Mouse (Mus musculus) retina, embryonic 14.5 days (tissue): ENCODE results near the gene Homer2.

Experiments used
- DNase-seq: peaks from one replicate; pipeline ENCODE4 v3.0.0-alpha.2; 2015; ENCODE audit warnings: low spot score

Gene Homer2

DNA sequence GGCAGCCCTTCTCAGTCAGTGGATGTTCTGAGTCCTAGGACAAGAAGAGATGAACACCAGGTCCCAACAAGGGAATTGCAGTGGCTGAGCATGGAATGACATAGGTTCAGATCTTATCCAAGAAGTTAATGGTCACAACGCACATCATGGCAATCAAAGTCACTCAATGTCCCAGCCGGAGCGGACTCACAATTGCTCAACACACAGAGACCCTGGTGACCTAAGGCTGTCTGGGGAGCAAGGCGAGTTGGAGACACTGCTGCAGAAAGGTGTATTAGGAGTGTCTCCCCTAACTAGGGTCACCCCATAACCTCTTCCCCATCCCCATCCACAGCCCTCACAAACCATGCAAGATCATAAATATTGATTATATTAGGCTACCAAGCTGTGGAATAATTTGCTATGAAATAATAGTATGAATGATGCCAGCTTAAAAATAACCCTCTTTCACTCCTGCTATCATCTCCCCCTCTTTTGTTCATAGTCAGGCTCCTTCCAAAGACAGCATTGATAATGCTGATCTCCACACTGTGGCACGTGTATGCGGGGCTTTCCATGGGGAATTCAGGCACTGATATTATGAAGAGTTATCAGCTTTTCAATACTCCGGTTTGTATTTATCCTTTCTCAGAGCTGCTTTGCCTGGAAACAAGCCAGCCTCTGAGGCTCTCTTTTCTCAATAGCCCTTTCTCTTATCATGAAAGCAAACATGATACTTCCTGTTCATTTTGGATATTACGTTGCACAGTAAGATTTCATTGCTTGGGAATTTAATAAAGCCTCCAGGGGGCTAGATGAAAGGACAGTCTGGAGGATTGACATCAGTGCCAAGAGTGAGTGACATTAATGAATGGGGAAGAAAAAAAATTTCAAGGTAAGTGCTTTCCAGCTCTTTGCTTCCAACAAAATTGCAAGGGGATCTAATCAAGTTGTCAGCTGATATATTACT, 147.0 kb downstream of the Homer2 start:
- DNase-seq, result no peak

DNA sequence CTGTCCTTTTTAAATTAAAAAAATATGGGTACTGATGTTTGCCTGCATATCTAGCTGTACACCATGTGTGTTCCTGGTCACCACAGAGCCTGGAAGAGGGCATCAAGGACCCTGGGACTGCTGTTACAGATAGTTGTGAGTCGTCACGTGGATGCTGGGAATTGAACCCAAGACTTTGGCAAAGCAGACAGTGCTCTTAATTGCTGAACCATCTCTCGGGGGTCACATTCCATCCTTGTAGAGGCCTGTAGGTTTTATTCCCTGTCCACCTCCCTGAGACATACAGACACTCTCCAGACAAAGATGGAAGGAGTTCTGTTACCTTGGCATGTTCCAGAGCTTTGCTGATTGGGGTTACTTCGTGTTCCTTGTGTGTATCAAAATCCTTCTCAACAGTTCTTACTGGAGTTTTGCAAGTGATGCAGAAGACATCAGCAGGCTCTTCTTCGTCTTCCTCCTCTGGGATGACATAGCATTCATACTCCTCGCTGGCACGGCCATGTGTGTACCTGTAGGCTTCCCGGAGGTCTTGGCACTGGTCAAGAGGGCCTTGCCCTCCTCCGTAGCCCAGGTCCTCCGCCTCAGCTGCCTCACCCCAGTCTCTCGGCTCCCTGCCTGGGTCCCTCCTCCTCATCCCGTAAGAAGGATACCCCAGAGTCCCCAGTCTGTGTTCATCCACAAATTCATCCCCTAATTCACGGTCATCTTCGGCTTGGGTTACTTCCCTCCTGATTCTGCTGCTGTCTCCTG, 147.9 kb downstream of the Homer2 start:
- no peak for DNase-seq

- DNase-seq, result no peak
Measured at GRCm38 (mm10) chr7:81557985-81558360, 149.4 kb downstream of the Homer2 start.

DNA sequence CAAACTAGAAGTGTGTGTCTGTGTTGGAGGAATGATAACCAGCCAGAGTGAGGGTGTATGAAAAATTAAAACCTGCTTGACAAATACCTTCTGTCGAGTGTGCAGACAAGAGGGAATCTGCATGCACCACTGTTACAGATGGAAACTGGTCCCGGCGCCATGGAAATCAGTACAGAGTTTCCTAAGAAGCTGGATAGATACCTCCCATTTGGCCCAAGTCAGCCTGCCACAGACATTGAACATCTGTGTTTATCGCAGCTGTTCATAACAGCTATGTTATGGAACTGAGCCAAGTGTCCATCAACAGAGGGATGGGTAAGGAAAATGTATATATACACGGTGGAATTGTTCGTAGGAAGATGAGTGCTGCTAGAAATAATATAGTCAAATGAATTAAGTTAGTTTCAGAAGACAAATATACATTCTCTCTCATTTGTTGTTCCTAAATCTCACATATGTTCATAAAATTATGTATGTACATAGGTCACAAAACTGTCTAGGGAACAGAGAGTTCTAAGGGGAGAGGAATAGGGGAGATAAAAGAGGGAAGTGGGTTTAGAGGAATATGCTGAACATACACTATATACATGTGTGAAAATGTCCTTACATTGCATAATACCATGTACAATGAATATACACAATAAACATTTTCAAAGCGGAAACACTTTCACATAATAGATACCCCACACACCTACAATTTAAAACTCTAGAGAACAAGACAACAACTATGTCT, 149.9 kb downstream of the Homer2 start:
- no peak for DNase-seq

GRCm38 (mm10) chr7:81556839-81557238, 150.5 kb downstream of the Homer2 start:
- no peak for DNase-seq

GRCm38 (mm10) chr7:81554369-81554768, 153.0 kb downstream of the Homer2 start:
- DNase-seq, result peak; percentile 35

DNA sequence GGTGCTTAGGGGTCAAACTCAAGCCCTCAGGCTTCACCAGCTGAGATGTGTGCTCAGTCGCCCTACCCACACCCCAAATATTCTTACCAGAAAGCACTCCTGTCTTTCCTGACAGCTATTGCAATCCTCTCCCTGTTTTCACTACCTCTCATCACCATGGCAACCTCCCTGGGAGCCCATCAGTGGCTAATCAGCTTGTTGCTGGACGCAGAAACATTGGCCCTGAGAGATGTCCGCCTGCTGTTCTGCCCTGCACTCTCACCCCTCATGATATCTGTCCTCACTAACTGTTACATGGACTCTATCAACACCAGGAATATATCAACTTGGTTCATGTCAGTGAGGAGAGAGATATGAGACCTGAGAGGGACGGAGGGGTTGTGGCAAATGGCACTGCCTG, 153.7 kb downstream of the Homer2 start:
- DNase-seq, result no peak
